Mouse (Mus musculus): ENCODE measurements around the gene Crb1.
"Not testable (repeated sequence)": the region's sequence is repeated elsewhere in the genome, so short reads cannot be mapped to it uniquely, and the experiment has no call there.

Gene Crb1

DNA sequence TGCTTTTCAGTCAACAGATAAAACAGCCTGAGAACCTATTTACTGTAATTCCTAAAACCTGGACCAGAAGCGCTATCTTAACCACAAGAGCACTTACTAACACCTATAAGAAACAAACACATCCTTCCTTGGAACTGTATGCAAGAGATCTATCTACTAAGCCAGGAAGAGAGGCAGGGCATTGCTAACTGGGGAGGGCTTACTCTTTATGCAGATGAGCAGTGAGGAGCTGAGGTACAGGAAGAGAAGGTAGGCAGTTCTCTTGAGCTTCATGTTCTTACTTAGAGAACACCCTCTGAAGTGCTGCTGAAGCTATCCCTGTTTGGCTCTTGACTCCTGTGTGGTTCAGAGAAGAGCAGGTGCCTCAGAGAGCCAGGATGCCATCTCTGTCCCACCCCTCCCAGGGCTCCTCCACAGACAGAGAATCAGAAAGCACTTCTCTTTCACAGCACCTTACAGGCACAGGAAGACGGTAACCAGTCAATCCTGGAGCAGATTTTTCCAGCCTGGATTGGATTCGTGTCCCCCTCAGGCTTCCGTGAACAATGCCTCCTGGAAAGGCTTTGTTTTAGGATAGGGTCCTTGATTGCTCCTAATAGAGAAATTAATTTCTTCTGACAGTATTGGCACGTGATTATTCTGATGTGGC lies at the start of gene Crb1:
Gene Crb1 (minus strand): TSS at position 463 of the 649 bp plus-strand sequence.
- peak; percentile 32 for DNase-seq (ENCODE audit: extremely low spot score, low spot score)

DNA sequence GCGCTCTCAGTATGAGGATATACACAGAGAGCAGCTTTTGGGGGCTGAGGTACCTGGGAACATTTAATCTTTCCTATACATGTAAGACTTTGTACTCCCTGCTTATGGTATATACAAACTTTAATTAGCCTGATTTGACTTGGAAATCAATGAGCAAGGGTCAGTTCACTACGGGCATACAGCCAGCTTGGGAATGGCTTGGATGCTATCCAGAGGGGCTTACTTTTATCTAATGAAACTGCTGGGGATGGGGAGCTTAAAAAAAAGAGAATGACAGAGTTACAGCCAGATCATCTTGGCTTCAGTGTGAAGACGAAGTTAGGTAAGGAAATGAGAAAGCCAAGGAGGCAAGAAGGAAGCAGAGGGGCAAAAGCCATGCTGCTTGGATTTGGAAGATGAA lies 48.1 kb upstream of the Crb1 start:
- DNase-seq (ENCODE audit: extremely low spot score, low spot score), result no peak

DNA sequence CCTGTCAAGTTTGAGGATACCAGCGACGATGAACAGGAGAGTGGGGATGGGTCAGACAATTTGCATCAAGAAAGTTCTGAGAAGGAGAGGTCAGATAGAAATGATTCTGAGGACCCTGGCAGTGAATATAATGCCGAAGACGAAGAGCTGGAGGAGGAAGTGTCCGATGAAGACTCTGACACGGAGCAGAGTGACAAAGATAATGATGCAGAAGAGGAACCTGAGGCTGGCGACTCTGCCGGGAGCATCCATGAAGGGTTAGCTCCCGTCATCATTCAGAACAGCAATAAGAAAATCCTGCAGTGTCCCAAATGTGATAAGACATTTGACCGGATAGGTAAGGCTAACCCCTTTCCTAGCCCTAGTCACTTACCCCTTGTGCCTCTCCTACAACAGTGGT lies 47.0 kb upstream of the Crb1 start:
- no peak for DNase-seq (ENCODE audit: extremely low spot score, low spot score)

DNA sequence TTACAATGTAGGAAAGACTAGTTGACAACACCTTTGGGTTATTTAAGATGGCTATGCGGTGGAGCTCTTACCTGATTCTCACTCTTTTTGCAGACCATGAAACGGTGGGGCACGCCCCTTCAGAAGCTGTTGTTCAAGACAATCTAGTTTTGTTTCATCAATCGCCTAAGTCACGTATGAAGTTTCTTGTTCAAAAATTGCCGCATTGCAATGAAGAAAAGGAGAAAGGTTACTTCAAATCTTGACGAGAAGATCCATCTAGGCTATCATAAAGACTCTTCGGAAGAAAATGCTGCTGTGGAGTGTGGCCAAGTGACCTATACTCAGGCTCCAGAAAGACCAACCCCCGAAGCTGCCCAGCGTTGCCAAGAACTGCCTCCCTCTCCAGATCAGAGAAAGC lies 46.0 kb upstream of the Crb1 start:
- DNase-seq (ENCODE audit: extremely low spot score, low spot score), result no peak

DNA sequence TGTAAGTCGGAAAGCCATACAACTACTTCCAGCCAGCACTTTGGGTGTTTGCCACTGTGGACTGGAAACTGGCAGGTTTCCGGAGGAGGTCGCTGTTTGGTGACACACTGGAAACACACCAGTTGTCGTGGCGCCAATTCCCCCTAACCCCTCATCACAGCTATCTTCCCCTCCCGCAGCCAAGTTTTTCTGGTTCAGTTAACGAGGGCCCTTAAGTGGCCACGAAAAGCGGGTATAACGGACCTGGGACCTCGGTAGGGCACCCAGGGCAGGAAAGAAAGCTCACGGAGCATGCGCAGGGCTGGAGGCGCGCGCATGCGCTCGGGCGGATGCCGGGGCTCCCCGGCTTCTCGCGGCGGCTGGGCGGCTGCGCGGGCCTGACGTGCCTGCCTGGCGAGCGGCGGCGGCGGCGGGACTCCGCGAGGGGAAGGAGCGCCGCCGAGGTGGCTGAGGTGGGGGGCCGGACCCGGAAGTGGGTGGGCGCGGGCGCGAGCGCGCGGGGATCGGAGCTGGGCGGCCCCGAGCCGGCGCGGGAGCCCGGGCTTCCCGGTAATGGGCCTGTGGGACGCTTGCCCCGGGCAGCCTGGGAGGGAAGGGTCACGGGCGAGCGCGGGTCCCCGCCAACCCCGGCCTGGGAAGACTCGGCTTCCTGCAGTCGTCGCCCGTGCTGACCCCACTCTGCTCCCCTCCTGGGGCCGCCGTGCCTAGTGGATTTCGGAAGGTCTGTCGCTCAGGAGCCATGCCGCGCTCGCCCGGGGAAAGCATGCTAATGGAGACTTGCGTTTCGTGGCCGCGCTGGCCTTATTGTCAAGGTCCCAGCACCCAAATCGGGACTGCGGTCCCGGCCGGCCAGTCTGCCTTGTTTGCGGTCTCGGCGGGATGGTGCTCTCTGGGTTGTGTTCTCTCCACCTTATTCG lies 45.2 kb upstream of the Crb1 start, which contains the start of gene Zbtb41:
Gene Zbtb41 (plus strand): TSS at position 414 of the 917 bp plus-strand sequence.
- DNase-seq (ENCODE audit: extremely low spot score, low spot score), result peak; percentile 92

DNA sequence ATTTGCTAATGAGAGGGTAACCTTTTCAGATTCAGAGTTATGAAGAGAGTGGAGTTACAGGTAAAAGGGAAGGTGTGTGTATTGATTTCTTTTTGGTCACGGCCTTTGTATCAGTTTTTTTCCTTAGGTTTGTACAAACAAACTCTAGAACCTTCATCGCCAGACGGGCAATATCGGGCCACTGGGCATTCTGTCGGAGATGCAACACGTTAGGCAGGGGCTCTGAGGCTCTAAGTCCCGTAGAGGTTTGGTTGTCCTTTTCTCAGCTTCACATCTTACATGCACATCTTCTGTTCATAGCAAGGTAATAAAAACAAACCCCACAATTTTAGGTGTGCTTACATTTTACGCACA lies 44.6 kb upstream of the Crb1 start:
- no peak for DNase-seq (ENCODE audit: extremely low spot score, low spot score)

DNA sequence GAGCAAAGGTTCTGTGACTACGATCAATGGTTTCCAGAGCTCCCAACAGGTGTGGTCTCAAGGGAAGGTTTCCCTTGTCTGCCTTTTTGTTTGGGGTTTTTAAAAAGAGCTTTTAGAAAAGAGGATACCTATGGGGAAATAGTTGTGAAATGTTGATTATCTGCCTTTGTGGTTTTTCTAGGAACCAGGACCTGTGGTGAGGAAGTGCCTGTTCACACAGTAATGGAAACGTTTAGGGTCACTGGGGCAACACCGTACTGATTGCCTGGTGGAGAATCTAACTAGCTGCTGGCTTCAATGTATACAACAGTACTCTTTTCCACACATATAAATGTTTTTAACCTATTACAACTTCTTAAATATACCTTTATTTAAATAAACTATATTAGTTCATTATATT lies 36.6 kb upstream of the Crb1 start:
- DNase-seq (ENCODE audit: extremely low spot score, low spot score), result no peak

DNA sequence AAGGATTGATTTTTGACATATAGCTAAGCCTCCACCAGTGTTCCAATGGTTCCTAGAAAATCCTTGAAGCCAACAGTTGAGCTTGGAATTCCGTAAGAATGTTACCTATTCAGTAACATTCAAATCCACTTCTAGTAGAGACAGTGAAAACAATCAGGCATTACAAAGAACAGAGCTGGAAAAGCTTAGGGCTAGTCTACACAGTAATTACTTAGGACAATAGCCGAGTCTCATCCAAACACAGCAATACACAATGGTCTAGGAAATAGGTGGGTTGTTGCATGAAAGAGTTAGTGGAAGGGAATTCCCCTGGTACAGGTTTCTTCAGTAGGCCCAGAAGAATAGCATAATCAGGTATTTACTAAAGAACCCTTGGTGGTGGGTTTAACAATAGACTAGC lies 35.5 kb upstream of the Crb1 start:
- not testable (repeated sequence) for DNase-seq (ENCODE audit: extremely low spot score, low spot score)

DNA sequence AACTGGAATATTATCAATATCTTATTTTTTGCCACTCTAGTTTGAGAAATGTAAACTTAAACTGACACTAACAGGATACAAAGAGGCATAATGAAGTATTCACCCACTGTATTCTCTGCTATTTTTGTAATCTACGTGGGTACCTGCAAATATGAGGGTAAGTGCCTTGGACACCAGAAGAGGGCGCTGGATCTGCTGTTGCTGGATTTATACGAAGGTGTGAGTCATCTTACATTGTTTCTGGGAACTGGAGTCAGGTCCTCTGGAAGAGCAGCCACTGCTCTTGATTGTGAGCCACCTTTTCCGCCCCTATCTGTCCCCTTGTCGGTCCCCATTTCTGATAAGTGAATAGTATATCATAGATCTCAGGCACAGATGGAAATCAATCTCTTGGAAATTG lies 30.8 kb upstream of the Crb1 start:
- no peak for DNase-seq (ENCODE audit: extremely low spot score, low spot score)

DNA sequence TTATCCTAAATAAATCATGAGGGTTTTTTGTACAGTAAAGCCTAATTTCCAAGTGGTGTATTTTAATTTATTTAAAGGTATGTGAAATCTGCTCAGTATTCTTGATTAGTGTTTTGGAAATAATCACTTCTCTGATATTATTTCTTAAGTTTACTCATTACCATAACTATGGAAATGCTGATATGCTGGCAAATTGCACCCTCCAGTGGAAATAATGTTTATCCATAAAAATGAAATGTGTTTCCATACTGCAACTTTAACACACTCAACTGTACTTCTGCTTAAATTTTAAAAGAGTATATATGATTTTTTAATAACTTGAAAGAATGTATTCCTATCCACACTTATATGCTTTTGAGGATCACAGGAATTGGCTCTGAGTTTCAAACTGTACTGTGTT lies 28.9 kb upstream of the Crb1 start:
- DNase-seq (ENCODE audit: extremely low spot score, low spot score), result no peak

DNA sequence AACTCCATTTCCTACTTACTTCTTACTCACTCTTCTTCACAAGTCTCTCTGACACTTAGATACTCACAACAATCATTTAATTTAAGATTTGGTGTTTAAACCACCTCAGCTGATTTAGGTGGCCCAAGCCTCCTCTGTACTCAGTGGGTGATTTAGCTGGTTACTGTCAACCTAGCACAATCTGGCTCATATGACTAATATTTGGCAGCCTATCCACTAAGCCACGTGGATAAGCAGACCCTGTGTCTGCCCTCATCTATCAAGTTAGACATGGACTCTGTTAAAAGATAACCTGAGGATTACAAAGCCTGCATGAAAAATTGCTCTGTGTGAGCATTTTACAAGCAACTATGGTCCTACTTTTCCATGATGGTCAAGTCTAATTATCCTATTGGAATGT lies 19.7 kb upstream of the Crb1 start:
- no peak for DNase-seq (ENCODE audit: extremely low spot score, low spot score)

DNA sequence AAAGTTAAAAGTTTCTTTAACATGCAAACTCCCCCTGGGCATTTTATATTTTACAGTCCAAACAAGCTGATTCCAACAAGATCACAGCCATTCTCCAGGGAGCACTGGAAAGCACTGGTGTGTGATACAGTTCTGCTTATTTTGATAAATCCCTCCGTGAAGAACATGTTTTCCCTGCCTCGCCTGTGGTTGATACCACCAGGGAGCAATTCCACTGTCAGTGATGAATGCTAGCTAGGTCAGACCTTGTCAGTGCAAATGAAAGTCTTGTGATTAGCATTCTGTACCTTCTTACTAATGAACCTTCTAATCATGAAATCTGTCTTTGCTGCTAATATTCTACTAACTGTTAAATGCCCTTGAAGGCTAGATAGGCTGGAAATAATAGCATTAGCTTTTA lies 14.8 kb upstream of the Crb1 start:
- DNase-seq (ENCODE audit: extremely low spot score, low spot score), result no peak

DNA sequence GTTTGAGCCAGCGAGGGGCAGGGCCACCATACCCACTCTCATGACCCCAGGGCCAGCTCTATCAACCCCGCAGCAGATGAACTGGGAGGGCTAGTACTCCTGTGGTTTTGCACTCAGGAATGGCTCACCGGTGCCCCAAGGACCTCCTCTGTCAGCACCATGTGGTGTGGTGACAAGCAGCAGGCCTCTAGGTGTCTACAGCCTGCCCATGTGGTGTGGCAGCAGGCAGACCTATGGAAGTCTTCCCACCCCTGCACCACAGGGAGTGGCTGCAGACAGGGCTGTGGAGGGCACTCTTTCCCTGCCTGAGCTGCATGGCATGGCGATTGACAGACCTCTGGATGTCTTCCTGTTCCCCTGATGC lies 2.7 kb upstream of the Crb1 start:
- DNase-seq (ENCODE audit: extremely low spot score, low spot score), result no peak

DNA sequence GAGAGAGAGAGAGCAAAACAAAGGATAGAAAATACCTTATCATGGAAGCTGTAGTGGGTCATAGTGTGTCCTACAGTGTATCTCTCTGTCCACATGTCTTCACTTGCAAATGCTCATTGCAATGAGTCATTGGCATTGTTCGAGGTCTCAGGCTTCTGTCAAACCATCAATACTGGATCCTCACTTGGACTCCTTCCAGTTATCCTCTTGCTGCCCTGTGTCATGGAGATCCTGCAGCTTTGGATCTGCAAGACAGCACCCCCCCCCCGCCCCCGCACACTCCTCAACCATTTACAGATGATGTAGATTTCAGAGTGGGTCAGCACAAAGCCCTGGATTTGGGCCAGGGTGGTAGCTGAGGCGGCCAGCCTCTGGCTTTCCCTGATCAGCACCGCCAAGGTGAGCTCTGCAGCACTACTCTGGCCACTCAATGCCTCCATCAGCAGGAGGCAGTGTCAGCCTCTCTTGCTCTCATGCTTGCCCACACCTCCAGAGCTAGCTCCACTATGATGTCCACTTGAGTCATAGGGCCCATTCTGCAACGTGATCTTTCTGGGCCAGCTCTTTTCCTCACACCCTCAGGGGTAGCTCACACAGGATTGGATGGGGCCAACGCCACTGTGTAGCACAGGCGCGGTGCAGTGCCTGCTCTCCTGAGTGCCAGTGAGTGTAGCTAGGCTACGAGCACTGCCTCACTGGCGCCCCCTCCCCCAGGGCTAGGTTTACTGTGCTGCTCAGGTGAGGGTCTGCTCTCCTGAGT lies 2.1 kb upstream of the Crb1 start:
- DNase-seq (ENCODE audit: extremely low spot score, low spot score), result no peak

DNA sequence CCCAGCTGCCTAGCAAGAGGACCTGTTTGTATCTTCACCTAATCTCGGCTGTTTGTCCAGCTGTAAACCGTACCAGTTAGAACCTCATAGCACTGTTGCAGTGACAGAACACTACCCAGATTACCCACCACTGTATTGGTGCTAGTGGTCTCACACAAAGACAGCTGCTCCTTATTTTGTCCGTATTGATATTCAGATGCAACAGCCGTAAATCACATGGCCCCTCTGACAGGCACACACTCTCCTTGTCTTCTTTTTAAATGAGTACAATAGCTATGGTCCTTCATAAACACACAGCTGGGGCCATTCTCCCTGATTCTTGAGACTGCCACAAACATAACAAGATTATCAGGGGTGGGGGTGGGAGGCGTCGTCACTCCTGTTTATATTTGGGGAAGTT lies 1.0 kb downstream of the Crb1 start:
- DNase-seq (ENCODE audit: extremely low spot score, low spot score), result peak; percentile 35

DNA sequence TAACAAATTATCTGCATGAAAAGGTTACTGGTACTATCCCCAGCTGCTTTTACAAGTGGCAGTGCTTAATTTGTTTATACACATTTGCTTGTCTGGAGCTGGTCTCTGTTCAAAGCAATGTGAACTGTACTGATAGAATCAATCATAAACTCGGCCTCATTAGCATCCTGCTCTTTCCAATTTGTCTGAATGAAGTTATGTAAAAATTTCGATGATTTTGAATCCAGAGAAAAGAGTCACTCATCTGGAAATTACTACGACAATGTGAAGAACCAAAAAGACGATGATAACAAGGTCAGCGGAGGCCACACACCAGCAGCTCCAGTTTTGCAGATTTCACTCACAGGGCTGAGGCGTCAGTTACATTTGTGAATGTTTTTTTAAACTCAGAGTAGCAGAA lies 5.6 kb downstream of the Crb1 start:
- DNase-seq (ENCODE audit: extremely low spot score, low spot score), result no peak

DNA sequence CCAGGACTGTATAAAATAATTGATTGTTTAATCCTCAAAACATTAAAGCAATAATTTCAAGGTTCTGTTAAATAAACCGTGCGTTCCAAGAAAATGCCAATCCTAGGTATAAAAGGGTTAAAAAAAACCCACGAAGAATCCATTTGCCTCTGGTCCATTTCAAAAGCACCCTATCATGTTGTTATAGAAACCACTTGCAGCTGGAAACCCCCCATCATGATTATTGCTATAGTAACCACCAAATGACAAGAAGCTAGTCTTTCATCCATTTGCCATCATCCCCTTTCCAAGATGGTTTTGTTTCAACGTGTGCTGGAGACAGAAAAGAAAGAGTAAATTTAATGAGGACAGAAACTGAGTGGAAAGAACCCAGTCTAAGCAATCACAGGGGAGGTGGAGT lies 28.3 kb downstream of the Crb1 start:
- DNase-seq (ENCODE audit: extremely low spot score, low spot score), result no peak

DNA sequence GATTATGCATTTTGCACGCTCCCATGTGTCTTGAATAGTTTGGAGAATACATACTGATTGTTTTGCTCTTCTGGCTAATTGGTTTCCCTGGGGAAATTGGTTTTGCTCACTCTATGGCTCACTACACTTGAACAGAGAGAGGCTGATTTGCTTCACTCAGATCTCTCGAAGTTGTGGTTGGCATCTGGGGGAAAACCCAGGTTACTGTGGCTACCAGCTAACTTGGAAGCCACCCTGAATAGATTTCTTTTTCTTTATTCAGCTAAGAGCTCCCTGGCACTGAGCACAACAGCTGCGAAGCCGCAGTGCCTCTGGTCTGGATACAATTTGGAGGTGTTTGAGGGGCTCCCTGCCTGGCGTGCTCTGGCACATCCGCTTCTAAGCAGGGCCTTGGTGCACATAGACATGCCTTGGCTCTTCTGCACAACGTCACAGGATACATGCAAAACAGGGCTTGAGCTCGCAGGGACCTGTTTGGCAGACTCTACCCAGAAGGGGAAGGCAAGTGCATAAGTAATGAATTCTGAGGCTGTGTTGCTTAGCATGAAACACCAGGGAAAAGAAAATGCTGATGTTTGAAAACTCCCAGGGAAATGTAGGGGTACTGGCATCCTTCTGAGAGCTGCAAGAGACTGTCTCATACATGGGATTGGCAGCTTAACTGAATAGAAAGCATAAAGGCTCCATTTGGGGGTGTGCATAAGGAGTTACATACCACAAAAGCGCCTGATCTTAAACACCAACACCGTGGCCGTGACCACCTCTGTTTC lies 30.1 kb downstream of the Crb1 start:
- no peak for DNase-seq (ENCODE audit: extremely low spot score, low spot score)

DNA sequence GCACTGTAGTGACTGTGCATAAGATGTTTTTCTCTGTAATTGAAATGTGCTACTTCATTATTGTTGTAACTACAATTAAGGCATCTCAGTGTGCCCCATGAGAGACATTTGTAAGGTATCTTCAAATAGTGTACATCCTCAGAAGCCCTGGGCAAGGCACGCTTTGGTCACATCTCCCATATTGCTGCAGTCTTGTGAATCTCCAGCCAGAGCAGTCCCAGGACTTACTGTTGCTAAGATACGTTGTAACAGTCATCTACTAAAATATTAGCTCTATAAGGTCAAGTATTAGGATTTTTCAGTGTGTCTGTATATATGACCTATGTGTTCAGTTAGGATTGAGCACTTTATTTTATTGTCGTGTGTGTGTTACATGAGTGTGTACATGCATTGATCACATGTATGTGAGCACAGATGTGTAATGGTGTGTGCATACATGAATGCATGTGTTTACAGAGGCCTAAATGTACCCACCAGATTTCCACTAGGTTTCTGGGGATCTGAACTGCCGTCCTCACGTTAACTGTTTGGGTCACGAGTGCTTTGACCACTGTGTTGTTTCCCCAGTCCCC lies 30.8 kb downstream of the Crb1 start:
- no peak for DNase-seq (ENCODE audit: extremely low spot score, low spot score)

DNA sequence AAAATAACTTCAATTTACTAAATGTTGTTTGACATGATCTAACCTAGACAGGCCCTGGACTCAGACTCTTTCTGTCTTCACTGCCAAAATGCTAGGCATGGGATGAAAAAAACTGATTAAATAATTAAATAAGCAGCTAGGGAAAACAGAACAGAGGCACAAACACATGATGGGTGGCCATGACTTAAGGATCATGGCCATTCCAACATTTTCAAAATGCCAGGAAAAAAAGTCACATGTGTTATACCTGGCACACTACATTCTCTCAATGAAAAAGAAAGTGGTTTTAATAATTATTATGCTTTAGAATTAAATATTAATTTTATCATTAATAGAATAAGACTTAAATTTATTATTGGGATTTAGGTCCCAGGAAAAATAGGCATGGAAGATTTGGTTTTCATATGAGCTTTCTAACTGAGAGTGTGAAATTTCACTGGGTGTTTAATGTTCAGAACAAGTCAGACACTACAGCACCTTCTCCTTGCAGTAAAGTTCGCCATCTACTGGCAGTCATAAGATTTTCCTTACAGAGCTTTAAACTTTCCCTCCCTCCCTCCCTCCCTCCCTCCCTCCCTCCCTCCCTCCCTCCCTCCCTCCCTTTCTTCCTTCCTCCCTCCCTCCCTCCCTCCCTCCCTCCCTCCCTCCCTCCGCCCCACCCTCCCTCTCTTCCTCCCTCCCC lies 36.6 kb downstream of the Crb1 start:
- DNase-seq (ENCODE audit: extremely low spot score, low spot score), result no peak

DNA sequence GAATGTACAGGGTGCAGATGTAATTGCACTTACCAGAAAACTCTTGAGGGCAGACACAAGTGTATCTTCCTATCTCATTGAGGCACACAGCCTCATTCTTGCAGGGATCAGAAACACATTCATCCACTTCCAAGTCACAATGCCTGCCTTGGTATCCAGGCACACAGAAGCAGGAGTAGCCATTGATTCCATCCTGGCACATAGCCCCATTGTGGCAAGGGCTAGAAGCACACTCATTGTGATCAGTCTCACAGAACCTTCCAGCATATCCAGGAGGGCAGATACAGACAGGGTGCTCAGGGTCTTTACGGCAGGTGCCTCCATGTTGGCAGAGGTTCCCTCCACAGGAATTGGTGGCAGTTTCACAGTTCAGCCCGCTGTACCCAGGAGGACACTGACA lies 39.9 kb downstream of the Crb1 start:
- no peak for DNase-seq (ENCODE audit: extremely low spot score, low spot score)
